Comparison of ENCODE assay signal across 8 mouse cellular contexts in genomic region chr5:111138927-111139565, GRCm38 (mm10).
A peak's percentile ranks its signal among the peaks of the same experiment; 100 is the strongest.
DNase-seq lines count a peak whose midpoint lies in the region; ATAC-seq lines count a peak whose summit lies in the region.

No protein-coding gene starts in this region.

- ATAC-seq in forebrain, embryonic 15.5 days (replicated peaks), result no peak
- ATAC-seq in forebrain, embryonic 13.5 days, result no peak
- ATAC-seq in limb, embryonic 12.5 days (ENCODE audit: insufficient number of reproducible peaks, insufficient read depth, low FRiP score, low TSS enrichment, low read depth), result no peak
- peak; percentile 44 for ATAC-seq in megakaryocyte, adult 5-6 weeks (ENCODE audit: poor library complexity, severe bottlenecking)

- peak overlapping the region; percentile 28; the same call in 1 of the 2 replicates for H3K27ac ChIP-seq in forebrain, embryonic 15.5 days (replicated peaks)
- no peak overlapping the region for H3K27ac ChIP-seq in forebrain, embryonic 13.5 days
- peak overlapping the region; percentile 13 for H3K27ac ChIP-seq in limb, embryonic 12.5 days

- DNase-seq in heart, postnatal 25 days (ENCODE audit: low spot score), result peak; percentile 40
- DNase-seq in cerebellum, adult 9-10 months, result no peak
- no peak for DNase-seq in thymus, postnatal 0 days (ENCODE audit: low spot score)
- DNase-seq in frontal cortex, postnatal 36 days (ENCODE audit: low spot score in 2 of 2), result no peak

- no peaks in the 10 kb centered on the region for H3K36me3 ChIP-seq in forebrain, embryonic 15.5 days
- H3K36me3 ChIP-seq in forebrain, embryonic 13.5 days (ENCODE audit: poor library complexity, severe bottlenecking), result no peaks in the 10 kb centered on the region
- H3K36me3 ChIP-seq in limb, embryonic 12.5 days, result no peaks in the 10 kb centered on the region

- H3K9ac ChIP-seq in forebrain, embryonic 15.5 days (replicated peaks), result no peak overlapping the region
- H3K9ac ChIP-seq in forebrain, embryonic 13.5 days, result no peak overlapping the region
- H3K9ac ChIP-seq in limb, embryonic 12.5 days (replicated peaks), result no peak overlapping the region

- intact Hi-C loops in heart, postnatal 25 days (cut with DNase I), result no loop called here

- H3K4me1 ChIP-seq in forebrain, embryonic 15.5 days, result peaks cover 63% of the 10 kb centered on the region
- peaks cover 55% of the 10 kb centered on the region for H3K4me1 ChIP-seq in forebrain, embryonic 13.5 days
- H3K4me1 ChIP-seq in limb, embryonic 12.5 days (replicated peaks), result peaks cover 56% of the 10 kb centered on the region

- H3K4me2 ChIP-seq in forebrain, embryonic 15.5 days (replicated peaks), result no peak overlapping the region
- no peak overlapping the region for H3K4me2 ChIP-seq in forebrain, embryonic 13.5 days
- no peak overlapping the region for H3K4me2 ChIP-seq in limb, embryonic 12.5 days

- no peaks in the 10 kb centered on the region for H3K9me3 ChIP-seq in forebrain, embryonic 15.5 days
- H3K9me3 ChIP-seq in forebrain, embryonic 13.5 days (replicated peaks), result no peaks in the 10 kb centered on the region
- no peaks in the 10 kb centered on the region for H3K9me3 ChIP-seq in limb, embryonic 12.5 days

- no peaks in the 10 kb centered on the region for H3K27me3 ChIP-seq in forebrain, embryonic 15.5 days
- no peaks in the 10 kb centered on the region for H3K27me3 ChIP-seq in forebrain, embryonic 13.5 days
- no peaks in the 10 kb centered on the region for H3K27me3 ChIP-seq in limb, embryonic 12.5 days

- 83% methylated on average over 7 of the region's 7 CpGs for WGBS in forebrain, embryonic 15.5 days
- WGBS in forebrain, embryonic 13.5 days, result 85% methylated on average over 7 of the region's 7 CpGs
- WGBS in limb, embryonic 12.5 days, result 42% methylated on average over 7 of the region's 7 CpGs

- H3K4me3 ChIP-seq in forebrain, embryonic 15.5 days, result no peak overlapping the region
- no peak overlapping the region for H3K4me3 ChIP-seq in forebrain, embryonic 13.5 days
- no peak overlapping the region for H3K4me3 ChIP-seq in limb, embryonic 12.5 days (replicated peaks)
